Mouse (Mus musculus) CH12.LX (cell line): ENCODE data around the gene Smco2. TPM values are rescaled to one million over a fixed set of nuclear protein-coding genes. Genes with fewer than 3 reads are reported as not detected.

Experiments used
- DNase-seq: peaks from one replicate; pipeline ENCODE4 v3.0.0-alpha.2; 2013; ENCODE audit errors: extremely low read depth
- H3K27ac ChIP-seq: 2 replicates; pipeline ENCODE4 v1.5.1; 2012; ENCODE audit warnings: low read depth, mild to moderate bottlenecking, control low read depth, moderate library complexity; ENCODE audit not compliant: insufficient read depth
- H3K27me3 ChIP-seq: replicated peaks from 2 replicates; pipeline ENCODE3; 2012; ENCODE audit warnings: inconsistent platforms
- H3K36me3 ChIP-seq, 2 experiments: replicated peaks in 1 of 2; 2 replicates each; pipeline versions ENCODE3 to v1.6.1; 2012; ENCODE audit warnings: inconsistent platforms in 1 of 2, low read length in 1 of 2, mild to moderate bottlenecking in 1 of 2, mixed read lengths in 1 of 2, moderate library complexity in 1 of 2; ENCODE audit not compliant: control insufficient read depth in 1 of 2, insufficient read depth in 1 of 2
- H3K4me1 ChIP-seq, 2 experiments: 2 replicates each; pipeline ENCODE4 v1.6.1; 2012; ENCODE audit warnings: inconsistent platforms in 1 of 2, moderate library complexity in 1 of 2; ENCODE audit not compliant: insufficient read depth in 2 of 2, control insufficient read depth in 1 of 2
- H3K4me2 ChIP-seq: 2 replicates; pipeline ENCODE4 v1.6.1; 2012; ENCODE audit warnings: low read depth, mild to moderate bottlenecking, control low read depth; ENCODE audit not compliant: poor library complexity, insufficient read depth, severe bottlenecking
- H3K4me3 ChIP-seq, 3 experiments: fragments of 150-350 bp in 1 of 3; sonication (generic) in 1 of 3; replicated peaks in 1 of 3; 2 replicates each; pipeline versions ENCODE3 to v1.5.1; 2011 to 2012; ENCODE audit warnings: low read depth in 2 of 3, low read length in 2 of 3, mild to moderate bottlenecking in 2 of 3, moderate library complexity in 2 of 3, control low read depth in 1 of 3, improper control_type of control experiment in 1 of 3, inconsistent platforms in 1 of 3, mixed read lengths in 1 of 3; ENCODE audit not compliant: poor library complexity in 1 of 3
- H3K79me2 ChIP-seq: replicated peaks from 2 replicates; pipeline ENCODE4 v1.6.1; 2012; ENCODE audit warnings: mild to moderate bottlenecking, moderate library complexity; ENCODE audit not compliant: control insufficient read depth, poor library complexity, insufficient read depth, severe bottlenecking; ENCODE audit errors: extremely low read depth
- H3K9ac ChIP-seq: 2 replicates; pipeline ENCODE4 v1.6.1; 2012; ENCODE audit warnings: low read depth, mild to moderate bottlenecking, control low read depth, moderate library complexity; ENCODE audit not compliant: insufficient read depth
- H3K9me3 ChIP-seq: replicated peaks from 2 replicates; pipeline ENCODE3; 2012; ENCODE audit warnings: low read length, inconsistent platforms, mixed read lengths
- BHLHE40 ChIP-seq: IDR thresholded peaks from 2 replicates; pipeline ENCODE4 v1.6.1; 2011; ENCODE audit warnings: mild to moderate bottlenecking, low read depth, low read length, improper control_type of control experiment
- CHD1 ChIP-seq: IDR thresholded peaks from 2 replicates; pipeline ENCODE4 v1.6.1; 2012; ENCODE audit warnings: low read depth, low read length, improper control_type of control experiment, inconsistent platforms
- CHD2 ChIP-seq: IDR thresholded peaks from 2 replicates; pipeline ENCODE4 v1.6.1; 2011; ENCODE audit warnings: low read length, improper control_type of control experiment
- CTCF ChIP-seq, 2 experiments: IDR thresholded peaks in 1 of 2; conservative IDR thresholded peaks in 1 of 2; 2 replicates each; pipeline ENCODE4 v1.5.1; 2011 to 2012; ENCODE audit warnings: low read depth in 2 of 2, low read length in 2 of 2, improper control_type of control experiment in 1 of 2, inconsistent platforms in 1 of 2, mild to moderate bottlenecking in 1 of 2, moderate library complexity in 1 of 2
- E2F4 ChIP-seq: IDR thresholded peaks from 2 replicates; pipeline ENCODE4 v1.6.1; 2011; ENCODE audit warnings: low read depth, low read length, improper control_type of control experiment; ENCODE audit not compliant: insufficient replicate concordance
- ELF1 ChIP-seq: IDR thresholded peaks from 2 replicates; pipeline ENCODE4 v1.6.1; 2014; ENCODE audit warnings: low read depth, mild to moderate bottlenecking, inconsistent platforms, low read length, improper control_type of control experiment
- ETS1 ChIP-seq: conservative IDR thresholded peaks from 2 replicates; pipeline ENCODE4 v1.6.1; 2012; ENCODE audit warnings: low read depth, mild to moderate bottlenecking, inconsistent platforms, low read length, improper control_type of control experiment, moderate library complexity
- JUN ChIP-seq: IDR thresholded peaks from 2 replicates; pipeline ENCODE4 v1.6.1; 2011; ENCODE audit warnings: low read depth, mild to moderate bottlenecking, low read length, improper control_type of control experiment, moderate library complexity; ENCODE audit not compliant: insufficient read depth
- MAX ChIP-seq: IDR thresholded peaks from 2 replicates; pipeline ENCODE4 v1.6.1; 2011; ENCODE audit warnings: low read length, improper control_type of control experiment
- MAZ ChIP-seq: IDR thresholded peaks from 2 replicates; pipeline ENCODE4 v1.6.1; 2012; ENCODE audit warnings: low read depth, mild to moderate bottlenecking, inconsistent platforms, low read length, improper control_type of control experiment, moderate library complexity
- MEF2A ChIP-seq: IDR thresholded peaks from 2 replicates; pipeline ENCODE4 v1.6.1; 2014; ENCODE audit warnings: low read depth, mild to moderate bottlenecking, inconsistent platforms, low read length, improper control_type of control experiment, borderline replicate concordance
- MYC ChIP-seq: IDR thresholded peaks from 2 replicates; pipeline ENCODE4 v1.6.1; 2011; ENCODE audit warnings: low read depth, mild to moderate bottlenecking, improper control_type of control experiment, low read length
- NRF1 ChIP-seq: IDR thresholded peaks from 2 replicates; pipeline ENCODE4 v1.6.1; 2014; ENCODE audit warnings: low read depth, mild to moderate bottlenecking, inconsistent platforms, low read length, improper control_type of control experiment, moderate library complexity
- PAX5 ChIP-seq: IDR thresholded peaks from 2 replicates; pipeline ENCODE4 v1.6.1; 2012; ENCODE audit warnings: low read length, inconsistent platforms, mixed read lengths
- POLR2AphosphoS2 ChIP-seq: IDR thresholded peaks from 2 replicates; pipeline ENCODE4 v1.6.1; 2011; ENCODE audit warnings: low read depth, low read length, improper control_type of control experiment
- RAD21 ChIP-seq: IDR thresholded peaks from 2 replicates; pipeline ENCODE4 v1.6.1; 2011; ENCODE audit warnings: low read depth, mild to moderate bottlenecking, low read length, improper control_type of control experiment, moderate library complexity
- SMC3 ChIP-seq: IDR thresholded peaks from 2 replicates; pipeline ENCODE4 v1.6.1; 2011; ENCODE audit warnings: low read depth, low read length, improper control_type of control experiment
- TBP ChIP-seq: conservative IDR thresholded peaks from 2 replicates; pipeline ENCODE4 v1.6.1; 2011; ENCODE audit warnings: low read depth, low read length, improper control_type of control experiment
- USF1 ChIP-seq: IDR thresholded peaks from 2 replicates; pipeline ENCODE4 v1.6.1; 2014; ENCODE audit warnings: low read depth, mild to moderate bottlenecking, inconsistent platforms, low read length, improper control_type of control experiment
- USF2 ChIP-seq: conservative IDR thresholded peaks from 2 replicates; pipeline ENCODE4 v1.6.1; 2011; ENCODE audit warnings: low read depth, low read length, improper control_type of control experiment
- ZKSCAN1 ChIP-seq: IDR thresholded peaks from 2 replicates; pipeline ENCODE4 v1.6.1; 2012; ENCODE audit warnings: low read depth, inconsistent platforms, low read length, improper control_type of control experiment, borderline replicate concordance
- dilution Hi-C: fragments of 300-500 bp; cut with MboI; formaldehyde crosslinking; loops from 2 replicates; pipeline ENCODE4 v1.14.3; 2020; ENCODE audit warnings: low sequenced_read_pairs; ENCODE audit not compliant: extremely low pct_unique_long_range_greater_than_20kb, extremely low pct_ligation_motif_present
- in situ Hi-C: fragments of 300-500 bp; cut with MboI; formaldehyde crosslinking; loops from 3 replicates; pipeline ENCODE4 v1.14.3; 2019; ENCODE audit warnings: low sequenced_read_pairs, low pct_ligation_motif_present, low pct_unique_long_range_greater_than_20kb, mixed read lengths
- polyA plus RNA-seq: library from polyadenylated mRNA; unstranded; fragments of >175 nt; gene quantifications from 2 replicates; pipeline ENCODE4 v1.2.1, GENCODE M21; 2012; ENCODE audit warnings: low read depth; ENCODE audit not compliant: insufficient read length
- total RNA-seq, 2 experiments: library from RNA; depleted of rRNA; stranded (reverse); fragments of 300-350 nt in 1 of 2; fragments of >200 nt in 1 of 2; gene quantifications; 2 replicates each; pipeline ENCODE4 v1.2.3; 2012 to 2014

Gene Smco2
- total and polyA plus RNA-seq, 3 experiments = not detected

- Histone ChIP-seq H3K9ac (no peak overlapping the region), H3K9me3 (peaks cover 8% of the 10 kb centered on the region), H3K4me1 (peaks cover under 1 to 4% of the 10 kb centered on the region in 2 experiments; a peak in 3 of 4 replicates), H3K36me3 (peaks cover 0 to 9% of the 10 kb centered on the region in 2 experiments), H3K4me2 (no peak overlapping the region), H3K27me3 (no peaks in the 10 kb centered on the region), H3K79me2 (no peaks in the 10 kb centered on the region), H3K27ac (no peak overlapping the region), H3K4me3 (no peak overlapping the region)
- in situ Hi-C loops (no loop called here), dilution Hi-C loops (no loop called here)
- DNase-seq = no peak
- TF ChIP-seq CHD2 (no peak), CTCF (conservative IDR thresholded peaks at IDR 0.05 in 1 of 2, IDR thresholded peaks at IDR 0.05 in 1 of 2; ENCODE audit: low read depth in 2 of 2, low read length in 2 of 2) (no peak), BHLHE40 (no peak), CHD1 (no peak), SMC3 (no peak), ETS1 (no peak), MAZ (no peak), PAX5 (no peak), MAX (no peak), ELF1 (no peak), NRF1 (no peak), MEF2A (no peak)
These were observed 53.7 kb downstream of the Smco2 start for GRCm38 (mm10) chr6:146903632-146904031.

- in situ Hi-C loops = no loop called here
- H3K4me1 ChIP-seq = peaks cover 7 to 15% of the 10 kb centered on the region in 2 experiments
- no peaks in the 10 kb centered on the region for H3K79me2 ChIP-seq
- no peak for DNase-seq
- H3K27ac ChIP-seq = no peak overlapping the region
- peaks cover 8% of the 10 kb centered on the region for H3K9me3 ChIP-seq
- TF ChIP-seq MEF2A (no peak), POLR2AphosphoS2 (no peak), MAZ (no peak), RAD21 (no peak), E2F4 (no peak), USF1 (no peak), ETS1 (no peak), JUN (no peak), USF2 (no peak), MYC (no peak), ZKSCAN1 (no peak), BHLHE40 (no peak), TBP (no peak), CHD1 (no peak)
- TF ChIP-seq, all 38 proteins: peak for 0
- Histone ChIP-seq H3K4me3 (no peak overlapping the region), H3K4me2 (no peak overlapping the region), H3K36me3 (peaks cover 0 to 9% of the 10 kb centered on the region in 2 experiments), H3K9ac (no peak overlapping the region), H3K27me3 (no peaks in the 10 kb centered on the region)
- dilution Hi-C loops = no loop called here
These were observed 54.8 kb downstream of the Smco2 start for GRCm38 (mm10) chr6:146904707-146905106.
